Mouse (Mus musculus): ENCODE results near the gene E2f1. TPM values are rescaled to one million over a fixed set of nuclear protein-coding genes. Genes with fewer than 3 reads are reported as not detected.

Gene E2f1
- polyA plus RNA-seq, 1 experiment = 11.0 TPM

GRCm38 (mm10) chr2:154557184-154557832 lies 12.4 kb downstream of the E2f1 start:
- Histone ChIP-seq H3ac (ENCODE audit: control insufficient read depth, insufficient read length) (no peak overlapping the region), H3K36me3 (ENCODE audit: control insufficient read depth, insufficient read depth) (no peaks in the 10 kb centered on the region), H3K27me3 (ENCODE audit: control insufficient read depth, insufficient read depth, insufficient read length) (no peaks in the 10 kb centered on the region), H3K4me2 (ENCODE audit: low read depth) (no peak overlapping the region), H3K4me3 (no peak overlapping the region), H3K79me2 (ENCODE audit: control insufficient read depth, insufficient read depth) (no peaks in the 10 kb centered on the region)
- TF ChIP-seq POLR2AphosphoS2 (IDR thresholded peaks at IDR 0.05; ENCODE audit: insufficient read length, low read depth) = no peak
- no peak for TF ChIP-seq POLR2A (IDR thresholded peaks at IDR 0.05; ENCODE audit: insufficient read length, low read depth)
- TF ChIP-seq USF1 (IDR thresholded peaks at IDR 0.05; ENCODE audit: low read depth) = no peak
- no peak for TF ChIP-seq REST (IDR thresholded peaks at IDR 0.05; ENCODE audit: insufficient read depth, insufficient read length)
- no peak for TF ChIP-seq CEBPB (IDR thresholded peaks at IDR 0.05; ENCODE audit: insufficient read depth, poor library complexity, severe bottlenecking)
- no peak for TF ChIP-seq TCF12 (IDR thresholded peaks at IDR 0.05; ENCODE audit: insufficient read depth, poor library complexity, severe bottlenecking)
- no peak for TF ChIP-seq SRF (IDR thresholded peaks at IDR 0.05; ENCODE audit: control insufficient read depth, insufficient read length, low read depth)
- no peak for TF ChIP-seq MAX (IDR thresholded peaks at IDR 0.05; ENCODE audit: low read depth)
- no peak for TF ChIP-seq MYOG (IDR thresholded peaks at IDR 0.05; ENCODE audit: control insufficient read depth in 1 of 3, insufficient read depth in 1 of 3, insufficient read length in 2 of 3, low read depth in 2 of 3)
- no peak for TF ChIP-seq MYOD1 (IDR thresholded peaks at IDR 0.05; ENCODE audit: control insufficient read depth in 1 of 3, insufficient read length in 2 of 3, low read depth in 2 of 3)
- no peak for TF ChIP-seq TCF3 (IDR thresholded peaks at IDR 0.05; ENCODE audit: insufficient read length, low read depth)
- no peak for TF ChIP-seq E2F4 (IDR thresholded peaks at IDR 0.05; ENCODE audit: insufficient read depth)

GRCm38 (mm10) chr2:154555235-154555634 lies 14.5 kb downstream of the E2f1 start:
- Histone ChIP-seq H3K4me3 (no peak overlapping the region), H3K36me3 (ENCODE audit: control insufficient read depth, insufficient read depth) (no peaks in the 10 kb centered on the region), H3K79me2 (ENCODE audit: control insufficient read depth, insufficient read depth) (no peaks in the 10 kb centered on the region), H3K4me2 (ENCODE audit: low read depth) (no peak overlapping the region), H3K27me3 (ENCODE audit: control insufficient read depth, insufficient read depth, insufficient read length) (no peaks in the 10 kb centered on the region), H3ac (ENCODE audit: control insufficient read depth, insufficient read length) (no peak overlapping the region)
- TF ChIP-seq MYOD1 (IDR thresholded peaks at IDR 0.05; ENCODE audit: control insufficient read depth in 1 of 3, insufficient read length in 2 of 3, low read depth in 2 of 3) = peak in 2 of 3 experiments; percentile 8 to 44
- TF ChIP-seq MAX (IDR thresholded peaks at IDR 0.05; ENCODE audit: low read depth) = no peak

- Histone ChIP-seq H3K36me3 (ENCODE audit: control insufficient read depth, insufficient read depth) (no peaks in the 10 kb centered on the region), H3K4me2 (ENCODE audit: low read depth) (no peak overlapping the region), H3ac (ENCODE audit: control insufficient read depth, insufficient read length) (no peak overlapping the region), H3K4me3 (no peak overlapping the region), H3K79me2 (ENCODE audit: control insufficient read depth, insufficient read depth) (no peaks in the 10 kb centered on the region), H3K27me3 (ENCODE audit: control insufficient read depth, insufficient read depth, insufficient read length) (no peaks in the 10 kb centered on the region)
- TF ChIP-seq POLR2AphosphoS2 (IDR thresholded peaks at IDR 0.05; ENCODE audit: insufficient read length, low read depth) (peak; percentile 8), SRF (IDR thresholded peaks at IDR 0.05; ENCODE audit: control insufficient read depth, insufficient read length, low read depth) (no peak)
These were observed 17.2 kb downstream of the E2f1 start for GRCm38 (mm10) chr2:154552424-154552907.

GRCm38 (mm10) chr2:154551927-154552326 lies 17.8 kb downstream of the E2f1 start:
- Histone ChIP-seq H3K4me2 (ENCODE audit: low read depth) (no peak overlapping the region), H3K27me3 (ENCODE audit: control insufficient read depth, insufficient read depth, insufficient read length) (no peaks in the 10 kb centered on the region), H3K4me3 (no peak overlapping the region), H3ac (ENCODE audit: control insufficient read depth, insufficient read length) (no peak overlapping the region), H3K79me2 (ENCODE audit: control insufficient read depth, insufficient read depth) (no peaks in the 10 kb centered on the region), H3K36me3 (ENCODE audit: control insufficient read depth, insufficient read depth) (no peaks in the 10 kb centered on the region)
- no peak for TF ChIP-seq TCF12 (IDR thresholded peaks at IDR 0.05; ENCODE audit: insufficient read depth, poor library complexity, severe bottlenecking)
- no peak for TF ChIP-seq MYOG (IDR thresholded peaks at IDR 0.05; ENCODE audit: control insufficient read depth in 1 of 3, insufficient read depth in 1 of 3, insufficient read length in 2 of 3, low read depth in 2 of 3)
- no peak for TF ChIP-seq USF1 (IDR thresholded peaks at IDR 0.05; ENCODE audit: low read depth)
- TF ChIP-seq REST (IDR thresholded peaks at IDR 0.05; ENCODE audit: insufficient read depth, insufficient read length) = no peak
- no peak for TF ChIP-seq E2F4 (IDR thresholded peaks at IDR 0.05; ENCODE audit: insufficient read depth)
- no peak for TF ChIP-seq MYOD1 (IDR thresholded peaks at IDR 0.05; ENCODE audit: control insufficient read depth in 1 of 3, insufficient read length in 2 of 3, low read depth in 2 of 3)
- no peak for TF ChIP-seq TCF3 (IDR thresholded peaks at IDR 0.05; ENCODE audit: insufficient read length, low read depth)
- TF ChIP-seq CEBPB (IDR thresholded peaks at IDR 0.05; ENCODE audit: insufficient read depth, poor library complexity, severe bottlenecking) = no peak
- TF ChIP-seq SRF (IDR thresholded peaks at IDR 0.05; ENCODE audit: control insufficient read depth, insufficient read length, low read depth) = no peak
- no peak for TF ChIP-seq POLR2A (IDR thresholded peaks at IDR 0.05; ENCODE audit: insufficient read length, low read depth)
- TF ChIP-seq MAX (IDR thresholded peaks at IDR 0.05; ENCODE audit: low read depth) = no peak
- TF ChIP-seq POLR2AphosphoS2 (IDR thresholded peaks at IDR 0.05; ENCODE audit: insufficient read length, low read depth) = no peak

GRCm38 (mm10) chr2:154551476-154551875 lies 18.2 kb downstream of the E2f1 start, which contains the start of gene Actl10:
TSS of gene Actl10 (plus strand) at chr2:154551776.
- no peak within 1 kb of the TSS for H3K4me3 ChIP-seq
- H3K36me3 ChIP-seq (ENCODE audit: control insufficient read depth, insufficient read depth) = no peaks in the 10 kb centered on the region
- H3K4me2 ChIP-seq (ENCODE audit: low read depth) = no peak within 1 kb of the TSS
- H3K79me2 ChIP-seq (ENCODE audit: control insufficient read depth, insufficient read depth) = no peaks in the 10 kb centered on the region
- TF ChIP-seq SRF (IDR thresholded peaks at IDR 0.05; ENCODE audit: control insufficient read depth, insufficient read length, low read depth) = no peak
- TF ChIP-seq TCF12 (IDR thresholded peaks at IDR 0.05; ENCODE audit: insufficient read depth, poor library complexity, severe bottlenecking) = no peak
- no peak for TF ChIP-seq TCF3 (IDR thresholded peaks at IDR 0.05; ENCODE audit: insufficient read length, low read depth)
- no peak for TF ChIP-seq MYOD1 (IDR thresholded peaks at IDR 0.05; ENCODE audit: control insufficient read depth in 1 of 3, insufficient read length in 2 of 3, low read depth in 2 of 3)
- no peak for TF ChIP-seq MYOG (IDR thresholded peaks at IDR 0.05; ENCODE audit: control insufficient read depth in 1 of 3, insufficient read depth in 1 of 3, insufficient read length in 2 of 3, low read depth in 2 of 3)
- no peak for TF ChIP-seq POLR2A (IDR thresholded peaks at IDR 0.05; ENCODE audit: insufficient read length, low read depth)
- TF ChIP-seq USF1 (IDR thresholded peaks at IDR 0.05; ENCODE audit: low read depth) = no peak
- TF ChIP-seq MAX (IDR thresholded peaks at IDR 0.05; ENCODE audit: low read depth) = no peak
- no peak for TF ChIP-seq CEBPB (IDR thresholded peaks at IDR 0.05; ENCODE audit: insufficient read depth, poor library complexity, severe bottlenecking)
- TF ChIP-seq E2F4 (IDR thresholded peaks at IDR 0.05; ENCODE audit: insufficient read depth) = no peak
- no peak for TF ChIP-seq POLR2AphosphoS2 (IDR thresholded peaks at IDR 0.05; ENCODE audit: insufficient read length, low read depth)
- no peak for TF ChIP-seq REST (IDR thresholded peaks at IDR 0.05; ENCODE audit: insufficient read depth, insufficient read length)
- no peaks in the 10 kb centered on the region for H3K27me3 ChIP-seq (ENCODE audit: control insufficient read depth, insufficient read depth, insufficient read length)
- no peak within 1 kb of the TSS for H3ac ChIP-seq (ENCODE audit: control insufficient read depth, insufficient read length)

Data from myocyte (in vitro differentiated cells).